Mouse (Mus musculus): ENCODE measurements around the gene Frg2f1. TPM values are rescaled to one million over a fixed set of nuclear protein-coding genes. Genes with fewer than 3 reads are reported as not detected.
A peak's percentile ranks its signal among the peaks of the same experiment; 100 is the strongest.

The Frg2f1 gene
- polyA plus RNA-seq, 1 experiment, result 2.2 TPM

DNA sequence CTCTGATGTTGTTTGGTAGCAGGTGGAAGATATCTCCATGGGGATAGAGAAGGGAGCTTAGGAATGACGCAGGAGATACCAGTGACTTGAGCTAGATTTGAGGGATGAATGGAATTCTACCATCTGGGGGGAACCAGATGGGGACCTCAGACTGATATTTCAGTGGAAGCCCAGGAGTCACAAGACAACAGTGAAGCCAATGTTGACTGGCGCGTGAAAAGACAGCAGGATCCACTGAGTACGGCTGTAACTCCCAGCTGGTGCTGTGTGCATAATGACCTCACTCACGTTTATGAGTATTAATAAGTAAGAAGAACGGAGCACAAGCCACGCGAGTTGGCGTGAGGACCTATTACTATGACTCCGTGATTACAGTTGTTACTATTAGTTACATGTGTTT is 49.7 kb downstream of the Frg2f1 start:
- Histone ChIP-seq H3K9ac (ENCODE audit: low read depth, poor library complexity, severe bottlenecking) (no peak overlapping the region), H3K4me1 (ENCODE audit: control insufficient read depth, insufficient read depth, low read length) (no peaks in the 10 kb centered on the region), H3K27me3 (ENCODE audit: control insufficient read depth, insufficient read depth, low read length, poor library complexity, severe bottlenecking) (peaks cover 5% of the 10 kb centered on the region), H3K36me3 (ENCODE audit: control insufficient read depth, insufficient read depth, low read length, poor library complexity, severe bottlenecking) (no peaks in the 10 kb centered on the region), H3K9me3 (replicated peaks; ENCODE audit: control insufficient read depth, insufficient read depth, low read length, poor library complexity, severe bottlenecking) (no peaks in the 10 kb centered on the region; the same call in 1 of the 2 replicates), H3K27ac (ENCODE audit: insufficient read depth, low read length) (no peak overlapping the region), H3K4me3 (ENCODE audit: low read depth, low read length) (no peak overlapping the region)
- TF ChIP-seq EP300 (IDR thresholded peaks at IDR 0.05; ENCODE audit: insufficient read depth, low read depth, low read length) (no peak), POLR2A (IDR thresholded peaks at IDR 0.05; ENCODE audit: insufficient read depth, low read length) (no peak)

DNA sequence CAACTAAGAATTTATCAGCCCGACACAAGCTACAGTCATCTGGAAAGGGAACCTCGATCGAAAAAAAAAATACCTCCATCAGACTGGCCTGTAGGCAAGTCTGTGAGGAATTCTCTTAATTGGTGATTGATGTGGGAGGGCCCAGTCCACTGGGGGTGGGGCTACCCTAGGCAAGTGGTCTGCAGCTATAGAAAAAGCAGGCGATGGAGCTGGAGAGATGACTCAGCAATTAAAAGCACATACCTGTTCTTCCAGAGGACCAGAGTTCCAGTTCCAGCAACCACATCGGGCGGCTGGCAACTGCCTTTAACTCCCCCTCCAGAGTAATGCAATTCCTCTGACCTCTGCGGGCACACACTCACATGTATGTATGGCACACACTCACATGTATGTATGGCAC is 54.4 kb downstream of the Frg2f1 start:
- H3K27me3 ChIP-seq (ENCODE audit: control insufficient read depth, insufficient read depth, low read length, poor library complexity, severe bottlenecking), result no peaks in the 10 kb centered on the region
- H3K4me3 ChIP-seq (ENCODE audit: low read depth, low read length), result no peak overlapping the region
- no peaks in the 10 kb centered on the region for H3K36me3 ChIP-seq (ENCODE audit: control insufficient read depth, insufficient read depth, low read length, poor library complexity, severe bottlenecking)
- H3K9ac ChIP-seq (ENCODE audit: low read depth, poor library complexity, severe bottlenecking), result no peak overlapping the region
- no peaks in the 10 kb centered on the region for H3K9me3 ChIP-seq (replicated peaks; ENCODE audit: control insufficient read depth, insufficient read depth, low read length, poor library complexity, severe bottlenecking)
- TF ChIP-seq CTCF (IDR thresholded peaks at IDR 0.05; ENCODE audit: low read depth, low read length), result no peak
- TF ChIP-seq POLR2A (IDR thresholded peaks at IDR 0.05; ENCODE audit: insufficient read depth, low read length), result no peak
- no peak for TF ChIP-seq EP300 (IDR thresholded peaks at IDR 0.05; ENCODE audit: insufficient read depth, low read depth, low read length)
- H3K4me1 ChIP-seq (ENCODE audit: control insufficient read depth, insufficient read depth, low read length), result no peaks in the 10 kb centered on the region
- no peak overlapping the region for H3K27ac ChIP-seq (ENCODE audit: insufficient read depth, low read length)

DNA sequence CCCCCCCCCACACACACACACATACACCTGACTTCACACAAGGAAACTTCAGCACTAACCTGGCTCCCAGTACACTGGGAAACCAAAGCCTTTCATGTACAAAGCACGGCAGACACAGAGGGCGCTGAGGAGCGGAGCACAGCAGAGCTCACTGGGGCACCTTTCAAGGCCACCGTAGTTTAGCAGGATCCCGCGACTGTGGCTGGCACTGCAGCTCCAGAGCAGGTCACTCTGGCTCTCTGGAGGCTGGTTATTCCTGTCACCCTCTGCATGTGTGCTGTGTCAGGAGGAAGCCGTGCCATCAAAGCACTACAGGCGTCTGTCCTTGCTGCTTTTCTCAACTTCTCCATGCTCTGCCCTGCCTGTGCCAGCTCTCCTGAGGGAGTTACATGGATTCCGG is 56.3 kb downstream of the Frg2f1 start:
- Histone ChIP-seq H3K9me3 (replicated peaks; ENCODE audit: control insufficient read depth, insufficient read depth, low read length, poor library complexity, severe bottlenecking) (no peaks in the 10 kb centered on the region), H3K4me1 (ENCODE audit: control insufficient read depth, insufficient read depth, low read length) (no peaks in the 10 kb centered on the region), H3K27me3 (ENCODE audit: control insufficient read depth, insufficient read depth, low read length, poor library complexity, severe bottlenecking) (no peaks in the 10 kb centered on the region), H3K36me3 (ENCODE audit: control insufficient read depth, insufficient read depth, low read length, poor library complexity, severe bottlenecking) (no peaks in the 10 kb centered on the region), H3K4me3 (ENCODE audit: low read depth, low read length) (no peak overlapping the region), H3K27ac (ENCODE audit: insufficient read depth, low read length) (no peak overlapping the region), H3K9ac (ENCODE audit: low read depth, poor library complexity, severe bottlenecking) (no peak overlapping the region)
- TF ChIP-seq CTCF (IDR thresholded peaks at IDR 0.05; ENCODE audit: low read depth, low read length) (peak; percentile 28), POLR2A (IDR thresholded peaks at IDR 0.05; ENCODE audit: insufficient read depth, low read length) (no peak), EP300 (IDR thresholded peaks at IDR 0.05; ENCODE audit: insufficient read depth, low read depth, low read length) (no peak)

Other genes starting within 250 kb of the Frg2f1 start
- 1,520 and 1,534 TPM in 2 replicates for gene Ybx1, start 244.9 kb downstream of the Frg2f1 start, polyA plus RNA-seq (2011; ENCODE audit: insufficient read depth, insufficient read length, low read depth, missing spikeins)
- gene Ppih, start 219.0 kb downstream of the Frg2f1 start, polyA plus RNA-seq (2011; ENCODE audit: insufficient read depth, insufficient read length, low read depth, missing spikeins), result 135 and 148 TPM in 2 replicates
- 6.0 and 6.9 TPM in 2 replicates for gene Ccdc30, start 124.0 kb downstream of the Frg2f1 start, polyA plus RNA-seq (2011; ENCODE audit: insufficient read depth, insufficient read length, low read depth, missing spikeins)
- gene Ppcs, start 117.1 kb downstream of the Frg2f1 start, polyA plus RNA-seq (2011; ENCODE audit: insufficient read depth, insufficient read length, low read depth, missing spikeins), result 13.3 and 15.5 TPM in 2 replicates
- 0.96 TPM in 1 of 2 replicates, not detected in the other for gene Zmynd12, start 116.7 kb downstream of the Frg2f1 start, polyA plus RNA-seq (2011; ENCODE audit: insufficient read depth, insufficient read length, low read depth, missing spikeins)
- 3.3 and 5.5 TPM in 2 replicates for gene Rimkla, start 46.9 kb downstream of the Frg2f1 start, polyA plus RNA-seq (2011; ENCODE audit: insufficient read depth, insufficient read length, low read depth, missing spikeins)
- 47.9 and 51.0 TPM in 2 replicates for gene Foxj3, start 2.5 kb downstream of the Frg2f1 start, polyA plus RNA-seq (2011; ENCODE audit: insufficient read depth, insufficient read length, low read depth, missing spikeins)
- not detected in 2 replicates for gene Guca2a, start 98.2 kb upstream of the Frg2f1 start, polyA plus RNA-seq (2011; ENCODE audit: insufficient read depth, insufficient read length, low read depth, missing spikeins)
- gene Guca2b, start 119.4 kb upstream of the Frg2f1 start, polyA plus RNA-seq (2011; ENCODE audit: insufficient read depth, insufficient read length, low read depth, missing spikeins), result not detected in 2 replicates
- gene Hivep3, start 194.3 kb upstream of the Frg2f1 start, polyA plus RNA-seq (2011; ENCODE audit: insufficient read depth, insufficient read length, low read depth, missing spikeins), result 0.79 and 1.4 TPM in 2 replicates

Data from ES-Bruce4 (cell line).